Comparison of ENCODE assay signal across 8 mouse cellular contexts in the genomic region with DNA sequence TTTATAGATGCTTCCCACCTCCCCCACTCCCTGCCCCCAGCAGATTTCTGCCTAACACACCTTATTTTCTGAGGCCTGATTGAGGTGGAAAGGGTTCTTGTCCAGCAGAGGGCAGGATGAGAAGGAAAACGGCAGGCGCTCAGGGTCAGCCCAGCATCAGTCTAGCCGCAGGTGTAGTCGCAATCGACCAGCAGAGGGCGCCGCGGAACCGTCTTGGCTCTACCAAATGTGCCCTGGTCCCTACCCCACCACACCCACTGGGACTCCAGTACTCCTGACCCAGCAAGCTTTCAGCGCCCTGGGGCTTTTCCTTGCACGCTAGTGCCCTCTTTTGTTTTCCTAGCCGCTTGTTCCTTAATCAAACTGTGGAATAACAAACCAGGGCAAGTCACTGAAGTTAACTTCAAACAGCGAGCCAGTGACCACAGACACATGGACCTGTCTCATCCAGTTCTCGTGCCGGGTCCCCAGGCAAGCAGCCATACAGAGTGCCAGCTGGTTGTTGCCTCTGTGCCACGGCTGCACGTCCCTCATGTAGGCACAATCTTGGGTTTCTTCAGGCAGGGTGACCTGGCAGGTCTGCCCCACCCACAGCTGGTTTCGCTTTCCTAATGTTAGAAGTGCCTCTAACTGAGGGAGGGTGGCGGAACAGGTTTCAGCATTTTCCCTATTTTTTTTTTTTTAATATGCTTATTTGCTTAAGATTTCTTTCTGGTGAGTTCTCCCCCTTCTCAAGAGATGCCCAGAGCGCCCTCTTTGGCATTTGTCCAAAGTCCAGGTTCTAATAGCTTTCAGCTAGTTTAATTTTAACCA. TPM values are rescaled to one million over a fixed set of nuclear protein-coding genes. Genes with fewer than 3 reads are reported as not detected.
DNase-seq lines count a peak whose midpoint lies in the region; ATAC-seq and TF ChIP-seq lines count a peak whose summit lies in the region.

No protein-coding gene starts in this region.

- H3K4me3 ChIP-seq in left cerebral cortex, adult 2 months = peak overlapping the region; percentile 34
- peak overlapping the region; percentile 8; the same call in 1 of the 2 replicates for H3K4me3 ChIP-seq in macrophage (ENCODE audit: inconsistent target)

- no peak overlapping the region for H3K27ac ChIP-seq in left cerebral cortex, adult 2 months
- no peak overlapping the region for H3K27ac ChIP-seq in macrophage

- TF ChIP-seq CTCF in left cerebral cortex, adult 2 months (IDR thresholded peaks at IDR 0.05) = peak; percentile 94

- peak; percentile 53 for ATAC-seq in activated CD4-positive, CD25-positive, alpha-beta regulatory T cell, adult 4 months
- ATAC-seq in common myeloid progenitor, adult 5-6 weeks (replicated peaks; ENCODE audit: low read depth, poor library complexity, severe bottlenecking) = peak; percentile 99

- H3K79me2 ChIP-seq in macrophage (ENCODE audit: inconsistent target) = no peaks in the 10 kb centered on the region

- 16% methylated on average over 19 of the region's 20 CpGs for WGBS in macrophage (ENCODE audit: missing documents)

- DNase-seq in gastrocnemius, adult 8-10 months (ENCODE audit: low spot score in 2 of 2) = peak; percentile 91 to 94
- DNase-seq in hindlimb bud, embryonic 11.5 days (ENCODE audit: extremely low spot score, low read depth, low spot score) = peak; percentile 76
- peak; percentile 88 to 95 for DNase-seq in left cerebral cortex, adult 2 months (ENCODE audit: extremely low spot score in 1 of 2, low spot score in 2 of 2)
- peak; percentile 84 for DNase-seq in retina, postnatal 7 days (ENCODE audit: low read depth, low spot score)
- peak; percentile 96 to 98 for DNase-seq in urinary bladder, adult 18-20 months (ENCODE audit: low spot score in 2 of 2)

- no peaks in the 10 kb centered on the region for H3K36me3 ChIP-seq in macrophage (ENCODE audit: inconsistent target)

- intact Hi-C loops in left cerebral cortex, adult 2 months (cut with DNase I) = loop anchor here (1.0 kb wide), 1 partner anchor 38 kb away; no protein-coding TSS in a partner anchor

RNA-seq across cellular contexts. Expression of a gene that starts 19.2 kb away (rescaled TPM):
- 10 to 100 TPM; 16.3 to 18.4 TPM for polyA plus RNA-seq in activated CD4-positive, CD25-positive, alpha-beta regulatory T cell, adult 4 months (2017; shearing (Covaris generic))
- 1.3 and 2.9 TPM in 2 replicates for total RNA-seq in common myeloid progenitor, adult 5-6 weeks (2017)
- total RNA-seq in gastrocnemius, adult 8-10 months (2022) = 1 to 10 TPM; 5.3 to 6.4 (median 5.9) TPM
- total RNA-seq in left cerebral cortex, adult 2 months (2021) = 10 to 100 TPM; 81.5 to 89.0 TPM
- total RNA-seq in macrophage (2018; cell fraction: chromatin; rRNA removed) = 100 to 1,000 TPM in 8 of 26 experiments, 10 to 100 TPM in 18; 18.5 to 166 (median 63.3) TPM
- 10 to 100 TPM in 10 of 26 experiments, 1 to 10 TPM in 16; 5.7 to 16.1 (median 8.7) TPM for total RNA-seq in macrophage (2018; cell fraction: cytosol; rRNA removed)
- 10 to 100 TPM in 25 of 26 experiments, 1 to 10 TPM in 1; 7.9 to 89.9 (median 30.9) TPM for total RNA-seq in macrophage (2018; cell fraction: nucleus; rRNA removed)
- polyA plus RNA-seq in macrophage (2018) = 5.5 to 23.0 TPM (median 11.7 TPM) in 3 replicates

RNA-seq across cellular contexts. Expression of a gene that starts 25.9 kb away (rescaled TPM):
- polyA plus RNA-seq in activated CD4-positive, CD25-positive, alpha-beta regulatory T cell, adult 4 months (2017; shearing (Covaris generic)) = under 1 TPM; 0.33 to 0.51 TPM
- total RNA-seq in common myeloid progenitor, adult 5-6 weeks (2017) = not detected in 2 replicates
- under 1 TPM in 3 of 4 experiments, not detected in 1; 0.31 to 0.67 (median 0.47) TPM for total RNA-seq in gastrocnemius, adult 8-10 months (2022)
- total RNA-seq in left cerebral cortex, adult 2 months (2021) = 1 to 10 TPM; 8.0 to 9.2 TPM
- total RNA-seq in macrophage (2018; cell fraction: chromatin; rRNA removed) = 100 to 1,000 TPM in 1 of 26 experiments, 10 to 100 TPM in 24, 1 to 10 TPM in 1; 9.2 to 100 (median 36.1) TPM
- total RNA-seq in macrophage (2018; cell fraction: cytosol; rRNA removed) = 1 to 10 TPM in 6 of 26 experiments, under 1 TPM in 12, not detected in 8; 0.12 to 2.5 (median 0.34) TPM
- 10 to 100 TPM in 17 of 26 experiments, 1 to 10 TPM in 9; 2.6 to 50.5 (median 16.1) TPM for total RNA-seq in macrophage (2018; cell fraction: nucleus; rRNA removed)
- 0.34 to 1.6 TPM (median 0.91 TPM) in 3 replicates for polyA plus RNA-seq in macrophage (2018)

RNA-seq across cellular contexts. Expression of a gene that starts 30.9 kb away (rescaled TPM):
- polyA plus RNA-seq in activated CD4-positive, CD25-positive, alpha-beta regulatory T cell, adult 4 months (2017; shearing (Covaris generic)) = not detected
- total RNA-seq in common myeloid progenitor, adult 5-6 weeks (2017) = not detected in 2 replicates
- not detected for total RNA-seq in gastrocnemius, adult 8-10 months (2022)
- total RNA-seq in left cerebral cortex, adult 2 months (2021) = not detected
- total RNA-seq in macrophage (2018; cell fraction: chromatin; rRNA removed) = 1 to 10 TPM in 1 of 26 experiments, under 1 TPM in 4, not detected in 21; 0.22 to 1.0 (median 0.37) TPM
- under 1 TPM in 10 of 26 experiments, not detected in 16; 0.04 to 0.28 (median 0.10) TPM for total RNA-seq in macrophage (2018; cell fraction: cytosol; rRNA removed)
- total RNA-seq in macrophage (2018; cell fraction: nucleus; rRNA removed) = under 1 TPM in 6 of 26 experiments, not detected in 20; 0.14 to 0.58 (median 0.19) TPM
- 0.11 TPM in 1 of 3 replicates, not detected in the others for polyA plus RNA-seq in macrophage (2018)

RNA-seq across cellular contexts. Expression of a gene that starts 38.3 kb away (rescaled TPM):
- polyA plus RNA-seq in activated CD4-positive, CD25-positive, alpha-beta regulatory T cell, adult 4 months (2017; shearing (Covaris generic)) = 1 to 10 TPM; 5.1 to 8.6 TPM
- total RNA-seq in common myeloid progenitor, adult 5-6 weeks (2017) = 5.2 and 8.0 TPM in 2 replicates
- 1 to 10 TPM; 2.0 to 2.6 (median 2.5) TPM for total RNA-seq in gastrocnemius, adult 8-10 months (2022)
- 1 to 10 TPM; 5.4 to 6.0 TPM for total RNA-seq in left cerebral cortex, adult 2 months (2021)
- total RNA-seq in macrophage (2018; cell fraction: chromatin; rRNA removed) = 10 to 100 TPM; 11.3 to 63.3 (median 33.4) TPM
- total RNA-seq in macrophage (2018; cell fraction: cytosol; rRNA removed) = 10 to 100 TPM; 10.2 to 35.7 (median 25.0) TPM
- total RNA-seq in macrophage (2018; cell fraction: nucleus; rRNA removed) = 10 to 100 TPM; 12.6 to 54.8 (median 31.7) TPM
- polyA plus RNA-seq in macrophage (2018) = 10.0 to 20.3 TPM (median 16.8 TPM) in 3 replicates

RNA-seq across cellular contexts. Expression of a gene that starts 39.3 kb away (rescaled TPM):
- 1,000 to 10,000 TPM; 2,749 to 2,812 TPM for polyA plus RNA-seq in activated CD4-positive, CD25-positive, alpha-beta regulatory T cell, adult 4 months (2017; shearing (Covaris generic))
- 940 and 946 TPM in 2 replicates for total RNA-seq in common myeloid progenitor, adult 5-6 weeks (2017)
- total RNA-seq in gastrocnemius, adult 8-10 months (2022) = 10 to 100 TPM; 44.8 to 57.2 (median 51.2) TPM
- total RNA-seq in left cerebral cortex, adult 2 months (2021) = 1,000 to 10,000 TPM; 1,296 to 1,301 TPM
- 100 to 1,000 TPM in 21 of 26 experiments, 10 to 100 TPM in 5; 55.6 to 218 (median 136) TPM for total RNA-seq in macrophage (2018; cell fraction: chromatin; rRNA removed)
- total RNA-seq in macrophage (2018; cell fraction: cytosol; rRNA removed) = 1,000 to 10,000 TPM in 25 of 26 experiments, 100 to 1,000 TPM in 1; 995 to 1,511 (median 1,244) TPM
- 100 to 1,000 TPM; 189 to 912 (median 421) TPM for total RNA-seq in macrophage (2018; cell fraction: nucleus; rRNA removed)
- polyA plus RNA-seq in macrophage (2018) = 1,230 to 2,008 TPM (median 1,377 TPM) in 3 replicates

Comparison
In these comparisons a context has a peak if more than half of its experiments do, and no peak if none do; other contexts are left out.
1. RNA of a gene that starts 19.2 kb away (total RNA-seq): 81.5 to 89.0 TPM in left cerebral cortex, adult 2 months; 5.3 to 6.4 TPM in gastrocnemius, adult 8-10 months and 1.3 to 2.9 TPM in common myeloid progenitor, adult 5-6 weeks; every median in the first group is over 10 times any median in the second.
2. Peak in every context shown above with its lines, with median percentiles within 50 percentile points of each other: DNase-seq.